ENCODE assay signal across 9 mouse cellular contexts in genomic region chr1:171504586-171504985, GRCm38 (mm10). TPM values are rescaled to one million over a fixed set of nuclear protein-coding genes. Genes with fewer than 3 reads are reported as not detected.
A peak's percentile ranks its signal among the peaks of the same experiment; 100 is the strongest.
DNase-seq lines count a peak whose midpoint lies in the region; ATAC-seq lines count a peak whose summit lies in the region.
"Had no signal": no experiment of that assay in that cellular context is flagged by ENCODE, and none has a peak within 500 bp of the region (broad histone marks: within the 10 kb centered on the region; RNA-seq: fewer than 3 reads in every experiment).

No protein-coding gene starts in this region.

- WGBS in kidney, embryonic 15.5 days: 75% methylated on average over 4 of the region's 4 CpGs
- WGBS in hindbrain, embryonic 15.5 days: 58% methylated on average over 4 of the region's 4 CpGs
- WGBS in midbrain, embryonic 16.5 days: 65% methylated on average over 4 of the region's 4 CpGs

- ATAC-seq in kidney, embryonic 15.5 days (replicated peaks; ENCODE audit: low FRiP score): no peak
- ATAC-seq in hindbrain, embryonic 15.5 days (ENCODE audit: low FRiP score, low read depth): no peak
- no peak for ATAC-seq in midbrain, embryonic 16.5 days

- no peaks in the 10 kb centered on the region for H3K9me3 ChIP-seq in kidney, embryonic 15.5 days (replicated peaks)
- H3K9me3 ChIP-seq in hindbrain, embryonic 15.5 days: no peaks in the 10 kb centered on the region
- H3K9me3 ChIP-seq in midbrain, embryonic 16.5 days (replicated peaks; ENCODE audit: control insufficient read depth, low read length, poor library complexity, severe bottlenecking): no peaks in the 10 kb centered on the region

- no peaks in the 10 kb centered on the region for H3K27me3 ChIP-seq in kidney, embryonic 15.5 days
- H3K27me3 ChIP-seq in hindbrain, embryonic 15.5 days: no peaks in the 10 kb centered on the region
- H3K27me3 ChIP-seq in midbrain, embryonic 16.5 days (ENCODE audit: control insufficient read depth, insufficient read depth, low read depth, low read length): no peaks in the 10 kb centered on the region

- peak overlapping the region; percentile 69 for H3K4me2 ChIP-seq in kidney, embryonic 15.5 days
- peak overlapping the region; percentile 84 for H3K4me2 ChIP-seq in hindbrain, embryonic 15.5 days
- peak overlapping the region; percentile 69 for H3K4me2 ChIP-seq in midbrain, embryonic 16.5 days (ENCODE audit: low read length)

- H3K27ac ChIP-seq in kidney, embryonic 15.5 days: no peak overlapping the region
- 0 out of 2 replicates have a peak overlapping the region, but pooled peaks have one; percentile 23 for H3K27ac ChIP-seq in hindbrain, embryonic 15.5 days (replicated peaks)
- peak overlapping the region; percentile 66; the same call in 1 of the 2 replicates for H3K27ac ChIP-seq in midbrain, embryonic 16.5 days (ENCODE audit: low read length)

- no peak overlapping the region for H3K4me3 ChIP-seq in kidney, embryonic 15.5 days (replicated peaks)
- H3K4me3 ChIP-seq in hindbrain, embryonic 15.5 days: peak overlapping the region; percentile 72
- H3K4me3 ChIP-seq in midbrain, embryonic 16.5 days (ENCODE audit: low read depth, low read length): peak overlapping the region; percentile 69

- no peak for DNase-seq in kidney, adult 11 months
- DNase-seq in adipocyte (ENCODE audit: low spot score): peak; percentile 3
- no peak for DNase-seq in adrenal gland, postnatal 25 days
- DNase-seq in right cerebral cortex, adult 18-20 months: no peak
- DNase-seq in kidney, adult 18-20 months: no peak

- H3K4me1 ChIP-seq in kidney, embryonic 15.5 days: peaks cover 17% of the 10 kb centered on the region
- peaks cover 21% of the 10 kb centered on the region for H3K4me1 ChIP-seq in hindbrain, embryonic 15.5 days (replicated peaks)
- peaks cover 13% of the 10 kb centered on the region for H3K4me1 ChIP-seq in midbrain, embryonic 16.5 days (ENCODE audit: control insufficient read depth, insufficient read depth, low read length)

- no peaks in the 10 kb centered on the region for H3K36me3 ChIP-seq in kidney, embryonic 15.5 days
- H3K36me3 ChIP-seq in hindbrain, embryonic 15.5 days: no peaks in the 10 kb centered on the region
- 0 out of 2 replicates have a peak, but pooled peaks cover 7% of the 10 kb centered on the region for H3K36me3 ChIP-seq in midbrain, embryonic 16.5 days (ENCODE audit: control insufficient read depth, insufficient read depth, low read length)

- H3K9ac ChIP-seq in kidney, embryonic 15.5 days: no peak overlapping the region
- 0 out of 2 replicates have a peak overlapping the region, but pooled peaks have one; percentile 8 for H3K9ac ChIP-seq in hindbrain, embryonic 15.5 days
- peak overlapping the region; percentile 59; the same call in 1 of the 2 replicates for H3K9ac ChIP-seq in midbrain, embryonic 16.5 days (ENCODE audit: low read depth, low read length)

RNA-seq across cellular contexts. Expression of gene Alyref2, which starts 1.3 kb away (rescaled TPM):
- 11.2 and 13.7 TPM in 2 replicates for polyA plus RNA-seq in kidney, embryonic 15.5 days (2015; fragmentation: Nextera tagmentation; extraction: Ambion mirVana)
- 27.6 and 30.9 TPM in 2 replicates for polyA plus RNA-seq in hindbrain, embryonic 15.5 days (2015; fragmentation: Nextera tagmentation; extraction: Ambion mirVana)
- polyA plus RNA-seq in midbrain, embryonic 16.5 days (2015; fragmentation: Nextera tagmentation; extraction: Ambion mirVana): 34.8 and 35.9 TPM in 2 replicates
- 9.2 and 11.9 TPM in 2 replicates for total RNA-seq in adrenal gland, postnatal 25 days (2021)

RNA-seq across cellular contexts. Expression of gene Itln1, which starts 30.5 kb away (rescaled TPM):
- not detected in 2 replicates for polyA plus RNA-seq in kidney, embryonic 15.5 days (2015; fragmentation: Nextera tagmentation; extraction: Ambion mirVana)
- not detected in 2 replicates for polyA plus RNA-seq in hindbrain, embryonic 15.5 days (2015; fragmentation: Nextera tagmentation; extraction: Ambion mirVana)
- not detected in 2 replicates for polyA plus RNA-seq in midbrain, embryonic 16.5 days (2015; fragmentation: Nextera tagmentation; extraction: Ambion mirVana)
- not detected in 2 replicates for total RNA-seq in adrenal gland, postnatal 25 days (2021)
- total RNA-seq: layer of hippocampus, postnatal 25 days had no signal

RNA-seq across cellular contexts. Expression of gene Cd244a, which starts 54.4 kb away (rescaled TPM):
- polyA plus RNA-seq in kidney, embryonic 15.5 days (2015; fragmentation: Nextera tagmentation; extraction: Ambion mirVana): 0.08 and 0.26 TPM in 2 replicates
- 0.09 TPM in 1 of 2 replicates, not detected in the other for polyA plus RNA-seq in hindbrain, embryonic 15.5 days (2015; fragmentation: Nextera tagmentation; extraction: Ambion mirVana)
- not detected in 2 replicates for polyA plus RNA-seq in midbrain, embryonic 16.5 days (2015; fragmentation: Nextera tagmentation; extraction: Ambion mirVana)
- total RNA-seq in adrenal gland, postnatal 25 days (2021): 0.70 TPM in 1 of 2 replicates, not detected in the other
- total RNA-seq: layer of hippocampus, postnatal 25 days had no signal
